Mouse (Mus musculus): ENCODE results near the gene Mgat5.
A peak's percentile ranks its signal among the peaks of the same experiment; 100 is the strongest.

The Mgat5 gene

GRCm38 (mm10) chr1:127262170-127262837, 57.5 kb downstream of the Mgat5 start:
- DNase-seq = peak; percentile 17

- no peak for DNase-seq
These were observed 63.2 kb downstream of the Mgat5 start for GRCm38 (mm10) chr1:127267985-127268384.

- DNase-seq = no peak
These were observed 64.5 kb downstream of the Mgat5 start for GRCm38 (mm10) chr1:127269343-127269742.

GRCm38 (mm10) chr1:127270273-127271020, 65.6 kb downstream of the Mgat5 start:
- DNase-seq = no peak

- DNase-seq = no peak
These were observed 66.3 kb downstream of the Mgat5 start for GRCm38 (mm10) chr1:127271156-127271555.

- DNase-seq = no peak
These were observed 68.5 kb downstream of the Mgat5 start for GRCm38 (mm10) chr1:127273363-127273762.

GRCm38 (mm10) chr1:127275572-127276324, 70.9 kb downstream of the Mgat5 start:
- DNase-seq = no peak

- DNase-seq = no peak
These were observed 73.3 kb downstream of the Mgat5 start for GRCm38 (mm10) chr1:127278067-127278466.

GRCm38 (mm10) chr1:127280256-127280655, 75.4 kb downstream of the Mgat5 start:
- no peak for DNase-seq

GRCm38 (mm10) chr1:127284975-127285374, 80.2 kb downstream of the Mgat5 start:
- DNase-seq = no peak

- no peak for DNase-seq
These were observed 82.7 kb downstream of the Mgat5 start for GRCm38 (mm10) chr1:127287505-127287904.

- DNase-seq = no peak
These were observed 86.1 kb downstream of the Mgat5 start for GRCm38 (mm10) chr1:127290879-127291278.

GRCm38 (mm10) chr1:127291721-127292120, 86.9 kb downstream of the Mgat5 start:
- no peak for DNase-seq

- no peak for DNase-seq
These were observed 88.5 kb downstream of the Mgat5 start for GRCm38 (mm10) chr1:127293286-127293685.

- DNase-seq = no peak
These were observed 92.0 kb downstream of the Mgat5 start for GRCm38 (mm10) chr1:127296815-127297214.

- no peak for DNase-seq
These were observed 95.0 kb downstream of the Mgat5 start for GRCm38 (mm10) chr1:127299774-127300173.

GRCm38 (mm10) chr1:127301038-127301437, 96.2 kb downstream of the Mgat5 start:
- no peak for DNase-seq

GRCm38 (mm10) chr1:127302620-127303019, 97.8 kb downstream of the Mgat5 start:
- DNase-seq = no peak

GRCm38 (mm10) chr1:127303791-127304190, 99.0 kb downstream of the Mgat5 start:
- no peak for DNase-seq

GRCm38 (mm10) chr1:127304281-127304680, 99.5 kb downstream of the Mgat5 start:
- no peak for DNase-seq

- no peak for DNase-seq
These were observed 100.8 kb downstream of the Mgat5 start for GRCm38 (mm10) chr1:127305582-127305981.

GRCm38 (mm10) chr1:127306024-127306771, 101.4 kb downstream of the Mgat5 start:
- no peak for DNase-seq

- no peak for DNase-seq
These were observed 102.5 kb downstream of the Mgat5 start for GRCm38 (mm10) chr1:127307361-127307760.
